Mouse (Mus musculus): ENCODE results near the gene Dlx5. TPM values are rescaled to one million over a fixed set of nuclear protein-coding genes. Genes with fewer than 3 reads are reported as not detected.

The Dlx5 gene
- polyA plus RNA-seq, 1 experiment from 2014 or later, result not detected

- 2% methylated on average over 4 of the region's 4 CpGs for WGBS
- DNase-seq (ENCODE audit: low spot score) (peak; percentile 23), ATAC-seq (ENCODE audit: low FRiP score) (no peak)
- no peak overlapping the region for H3K9ac ChIP-seq
- no peaks in the 10 kb centered on the region for H3K36me3 ChIP-seq (replicated peaks; ENCODE audit: control insufficient read depth, insufficient read depth)
- H3K4me3 ChIP-seq (replicated peaks; ENCODE audit: low read length), result no peak overlapping the region
- H3K27ac ChIP-seq, result no peak overlapping the region
- H3K9me3 ChIP-seq (ENCODE audit: control insufficient read depth, low read length), result no peaks in the 10 kb centered on the region
- H3K4me1 ChIP-seq (replicated peaks; ENCODE audit: control insufficient read depth, insufficient read depth, low read length), result no peaks in the 10 kb centered on the region
- H3K4me2 ChIP-seq (replicated peaks), result no peak overlapping the region
- peaks cover 98% of the 10 kb centered on the region for H3K27me3 ChIP-seq (ENCODE audit: control insufficient read depth, insufficient read depth, low read length)
Observed at GRCm38 (mm10) chr6:6856881-6857280, 25.0 kb downstream of the Dlx5 start.

GRCm38 (mm10) chr6:6856316-6856715 lies 25.6 kb downstream of the Dlx5 start:
- no peaks in the 10 kb centered on the region for H3K9me3 ChIP-seq (ENCODE audit: control insufficient read depth, low read length)
- H3K4me1 ChIP-seq (replicated peaks; ENCODE audit: control insufficient read depth, insufficient read depth, low read length), result no peaks in the 10 kb centered on the region
- H3K9ac ChIP-seq, result no peak overlapping the region
- no peak for ATAC-seq (ENCODE audit: low FRiP score)
- H3K27me3 ChIP-seq (ENCODE audit: control insufficient read depth, insufficient read depth, low read length), result peaks cover 98% of the 10 kb centered on the region
- H3K4me3 ChIP-seq (replicated peaks; ENCODE audit: low read length), result no peak overlapping the region
- H3K36me3 ChIP-seq (replicated peaks; ENCODE audit: control insufficient read depth, insufficient read depth), result no peaks in the 10 kb centered on the region
- DNase-seq (ENCODE audit: low spot score), result peak; percentile 27
- no peak overlapping the region for H3K4me2 ChIP-seq (replicated peaks)
- WGBS, result under 1% methylated on average over 20 of the region's 20 CpGs
- no peak overlapping the region for H3K27ac ChIP-seq

GRCm38 (mm10) chr6:6855746-6856185 lies 26.1 kb downstream of the Dlx5 start:
- WGBS, result 0% methylated on average over 10 of the region's 10 CpGs
- H3K4me1 ChIP-seq (replicated peaks; ENCODE audit: control insufficient read depth, insufficient read depth, low read length), result no peaks in the 10 kb centered on the region
- DNase-seq (ENCODE audit: low spot score), result peak; percentile 18
- no peak overlapping the region for H3K9ac ChIP-seq
- no peak overlapping the region for H3K4me2 ChIP-seq (replicated peaks)
- no peaks in the 10 kb centered on the region for H3K36me3 ChIP-seq (replicated peaks; ENCODE audit: control insufficient read depth, insufficient read depth)
- no peak overlapping the region for H3K27ac ChIP-seq
- ATAC-seq (ENCODE audit: low FRiP score), result no peak
- H3K4me3 ChIP-seq (replicated peaks; ENCODE audit: low read length), result no peak overlapping the region
- no peaks in the 10 kb centered on the region for H3K9me3 ChIP-seq (ENCODE audit: control insufficient read depth, low read length)
- H3K27me3 ChIP-seq (ENCODE audit: control insufficient read depth, insufficient read depth, low read length), result peaks cover 98% of the 10 kb centered on the region

GRCm38 (mm10) chr6:6854902-6855745 lies 26.8 kb downstream of the Dlx5 start:
- peak; percentile 23 for DNase-seq (ENCODE audit: low spot score)
- no peaks in the 10 kb centered on the region for H3K4me1 ChIP-seq (replicated peaks; ENCODE audit: control insufficient read depth, insufficient read depth, low read length)
- H3K27ac ChIP-seq, result no peak overlapping the region
- H3K36me3 ChIP-seq (replicated peaks; ENCODE audit: control insufficient read depth, insufficient read depth), result no peaks in the 10 kb centered on the region
- WGBS, result under 1% methylated on average over 25 of the region's 25 CpGs
- peaks cover 99% of the 10 kb centered on the region for H3K27me3 ChIP-seq (ENCODE audit: control insufficient read depth, insufficient read depth, low read length)
- H3K4me3 ChIP-seq (replicated peaks; ENCODE audit: low read length), result no peak overlapping the region
- H3K4me2 ChIP-seq (replicated peaks), result no peak overlapping the region
- no peak for ATAC-seq (ENCODE audit: low FRiP score)
- no peaks in the 10 kb centered on the region for H3K9me3 ChIP-seq (ENCODE audit: control insufficient read depth, low read length)
- no peak overlapping the region for H3K9ac ChIP-seq

DNA sequence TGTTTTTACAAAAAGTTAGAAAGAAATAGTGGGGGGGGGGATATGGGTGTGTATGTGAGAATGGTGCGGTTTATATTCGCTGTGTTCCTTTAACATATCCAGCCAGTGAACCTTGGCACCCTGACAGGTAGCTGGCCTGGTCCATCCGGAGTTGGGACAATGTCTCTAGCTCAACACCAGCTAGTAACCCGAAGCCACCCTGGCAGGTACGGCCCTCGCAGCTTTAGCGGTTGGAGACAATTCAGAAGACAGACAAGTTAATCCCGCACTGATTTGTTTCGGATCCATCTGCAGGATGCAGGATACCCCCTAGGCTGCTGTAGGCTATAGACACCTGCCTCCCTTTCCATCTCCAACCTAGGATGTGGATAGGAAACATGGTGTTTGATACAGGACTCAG lies 27.7 kb downstream of the Dlx5 start:
- Histone ChIP-seq H3K36me3 (replicated peaks; ENCODE audit: control insufficient read depth, insufficient read depth) (no peaks in the 10 kb centered on the region), H3K9me3 (ENCODE audit: control insufficient read depth, low read length) (no peaks in the 10 kb centered on the region), H3K4me2 (replicated peaks) (no peak overlapping the region), H3K4me3 (replicated peaks; ENCODE audit: low read length) (no peak overlapping the region), H3K27ac (no peak overlapping the region), H3K27me3 (ENCODE audit: control insufficient read depth, insufficient read depth, low read length) (peaks cover 98% of the 10 kb centered on the region), H3K4me1 (replicated peaks; ENCODE audit: control insufficient read depth, insufficient read depth, low read length) (no peaks in the 10 kb centered on the region), H3K9ac (no peak overlapping the region)
- under 1% methylated on average over 9 of the region's 9 CpGs for WGBS
- ATAC-seq (ENCODE audit: low FRiP score) (no peak), DNase-seq (ENCODE audit: low spot score) (peak; percentile 23)

DNA sequence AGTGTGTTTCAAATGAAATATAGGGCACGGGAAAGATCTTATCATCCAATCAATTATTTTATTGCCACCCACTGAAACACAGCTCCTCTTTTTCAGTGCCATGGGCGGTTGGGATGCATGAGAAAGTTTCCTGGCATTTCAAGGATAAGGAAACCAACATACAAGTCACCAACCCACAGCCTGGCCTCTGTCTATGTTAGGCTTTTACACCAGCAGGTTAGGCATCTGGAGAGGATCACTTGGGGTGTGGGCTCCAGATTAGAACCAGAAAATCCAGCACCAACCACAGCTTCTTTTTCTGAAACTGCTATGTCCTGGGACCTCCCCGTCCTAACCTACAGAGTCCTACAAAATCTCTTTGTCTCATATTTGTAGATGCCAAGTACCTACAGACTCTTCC lies 28.9 kb downstream of the Dlx5 start:
- no peak overlapping the region for H3K27ac ChIP-seq
- ATAC-seq (ENCODE audit: low FRiP score) (no peak), DNase-seq (ENCODE audit: low spot score) (peak; percentile 23)
- no peaks in the 10 kb centered on the region for H3K4me1 ChIP-seq (replicated peaks; ENCODE audit: control insufficient read depth, insufficient read depth, low read length)
- H3K36me3 ChIP-seq (replicated peaks; ENCODE audit: control insufficient read depth, insufficient read depth), result no peaks in the 10 kb centered on the region
- H3K9ac ChIP-seq, result no peak overlapping the region
- H3K4me3 ChIP-seq (replicated peaks; ENCODE audit: low read length), result no peak overlapping the region
- H3K4me2 ChIP-seq (replicated peaks), result no peak overlapping the region
- H3K27me3 ChIP-seq (ENCODE audit: control insufficient read depth, insufficient read depth, low read length), result peaks cover 98% of the 10 kb centered on the region
- H3K9me3 ChIP-seq (ENCODE audit: control insufficient read depth, low read length), result no peaks in the 10 kb centered on the region
- 24% methylated on average over 3 of the region's 3 CpGs for WGBS

DNA sequence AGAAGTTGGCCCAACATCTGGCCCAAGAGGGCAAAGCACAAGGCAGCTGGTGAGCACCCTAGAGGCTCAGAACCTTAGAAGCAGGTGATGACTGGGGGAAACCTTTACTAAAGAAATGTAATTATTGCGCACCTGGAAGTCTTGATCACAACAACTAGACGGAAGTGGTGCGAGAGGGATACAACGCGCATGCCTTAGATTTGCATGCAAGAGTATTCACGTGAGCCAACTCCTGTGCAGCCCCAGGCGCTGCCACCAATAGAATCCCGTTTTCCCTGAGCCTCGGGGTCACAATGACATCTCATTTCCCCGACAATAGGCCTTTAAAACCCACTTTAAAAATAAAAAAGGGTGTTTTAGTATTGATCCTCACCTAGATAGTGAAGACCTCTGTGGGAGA lies 30.7 kb downstream of the Dlx5 start:
- H3K27ac ChIP-seq, result no peak overlapping the region
- H3K4me1 ChIP-seq (replicated peaks; ENCODE audit: control insufficient read depth, insufficient read depth, low read length), result no peaks in the 10 kb centered on the region
- no peak overlapping the region for H3K9ac ChIP-seq
- no peaks in the 10 kb centered on the region for H3K9me3 ChIP-seq (ENCODE audit: control insufficient read depth, low read length)
- WGBS, result 1% methylated on average over 10 of the region's 10 CpGs
- ATAC-seq (ENCODE audit: low FRiP score) (no peak), DNase-seq (ENCODE audit: low spot score) (no peak)
- no peaks in the 10 kb centered on the region for H3K36me3 ChIP-seq (replicated peaks; ENCODE audit: control insufficient read depth, insufficient read depth)
- H3K27me3 ChIP-seq (ENCODE audit: control insufficient read depth, insufficient read depth, low read length), result peaks cover 97% of the 10 kb centered on the region
- no peak overlapping the region for H3K4me2 ChIP-seq (replicated peaks)
- H3K4me3 ChIP-seq (replicated peaks; ENCODE audit: low read length), result no peak overlapping the region

GRCm38 (mm10) chr6:6850324-6851060 lies 31.4 kb downstream of the Dlx5 start:
- Histone ChIP-seq H3K36me3 (replicated peaks; ENCODE audit: control insufficient read depth, insufficient read depth) (no peaks in the 10 kb centered on the region), H3K27me3 (ENCODE audit: control insufficient read depth, insufficient read depth, low read length) (peaks cover 97% of the 10 kb centered on the region), H3K4me2 (replicated peaks) (no peak overlapping the region), H3K4me1 (replicated peaks; ENCODE audit: control insufficient read depth, insufficient read depth, low read length) (no peaks in the 10 kb centered on the region), H3K27ac (no peak overlapping the region), H3K4me3 (replicated peaks; ENCODE audit: low read length) (no peak overlapping the region), H3K9me3 (ENCODE audit: control insufficient read depth, low read length) (no peaks in the 10 kb centered on the region), H3K9ac (no peak overlapping the region)
- DNase-seq (ENCODE audit: low spot score) (peak; percentile 25), ATAC-seq (ENCODE audit: low FRiP score) (no peak)
- 1% methylated on average over 26 of the region's 26 CpGs for WGBS

DNA sequence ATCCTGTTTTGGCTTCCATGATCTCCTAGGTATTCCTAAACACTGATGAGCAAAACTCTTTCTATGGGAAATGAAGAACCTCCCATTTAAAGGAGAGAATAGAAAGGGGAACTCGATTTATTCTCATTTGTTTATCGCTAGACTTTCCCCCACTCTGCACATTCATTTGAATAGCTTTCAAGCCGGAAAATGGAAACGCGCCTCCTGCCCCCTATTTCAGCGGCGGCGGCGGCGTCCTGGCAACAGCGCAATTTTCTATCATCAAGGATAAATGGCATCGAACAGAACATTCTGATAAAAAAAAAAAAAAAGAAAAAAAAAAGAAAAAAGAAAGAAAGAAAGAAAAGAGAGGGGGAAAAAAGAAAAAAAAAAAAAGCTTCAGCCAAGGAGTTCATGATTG lies 32.1 kb downstream of the Dlx5 start:
- H3K27ac ChIP-seq, result no peak overlapping the region
- no peak overlapping the region for H3K4me2 ChIP-seq (replicated peaks)
- H3K4me3 ChIP-seq (replicated peaks; ENCODE audit: low read length), result no peak overlapping the region
- no peaks in the 10 kb centered on the region for H3K36me3 ChIP-seq (replicated peaks; ENCODE audit: control insufficient read depth, insufficient read depth)
- no peak for ATAC-seq (ENCODE audit: low FRiP score)
- H3K27me3 ChIP-seq (ENCODE audit: control insufficient read depth, insufficient read depth, low read length), result peaks cover 97% of the 10 kb centered on the region
- no peaks in the 10 kb centered on the region for H3K4me1 ChIP-seq (replicated peaks; ENCODE audit: control insufficient read depth, insufficient read depth, low read length)
- H3K9ac ChIP-seq, result no peak overlapping the region
- no peaks in the 10 kb centered on the region for H3K9me3 ChIP-seq (ENCODE audit: control insufficient read depth, low read length)
- DNase-seq (ENCODE audit: low spot score), result peak; percentile 26
- under 1% methylated on average over 12 of the region's 12 CpGs for WGBS
